Mouse (Mus musculus) mesoderm, embryonic 11.5 days (tissue): Measurements from ENCODE around the gene Tacc2.

Source experiments
- DNase-seq: peaks from one replicate; pipeline ENCODE4 v3.0.0-alpha.2; 2012; ENCODE audit warnings: low read depth, low spot score

Gene Tacc2

GRCm38 (mm10) chr7:130681798-130682197 lies 104.6 kb downstream of the Tacc2 start:
- no peak for DNase-seq

- DNase-seq: no peak
Observed at GRCm38 (mm10) chr7:130688601-130689000, 111.4 kb downstream of the Tacc2 start.

GRCm38 (mm10) chr7:130690869-130691268 lies 113.6 kb downstream of the Tacc2 start:
- DNase-seq: no peak

- no peak for DNase-seq
Observed at GRCm38 (mm10) chr7:130691931-130692330, 114.7 kb downstream of the Tacc2 start.

- DNase-seq: peak; percentile 92
Observed at GRCm38 (mm10) chr7:130692392-130692942, 115.2 kb downstream of the Tacc2 start.

GRCm38 (mm10) chr7:130692943-130693799 lies 115.9 kb downstream of the Tacc2 start:
- DNase-seq: peak; percentile 68

GRCm38 (mm10) chr7:130693800-130694193 lies 116.6 kb downstream of the Tacc2 start:
- DNase-seq: peak; percentile 52

GRCm38 (mm10) chr7:130695669-130696338 lies 118.6 kb downstream of the Tacc2 start:
- DNase-seq: no peak

GRCm38 (mm10) chr7:130696347-130697234 lies 119.4 kb downstream of the Tacc2 start:
- no peak for DNase-seq

- no peak for DNase-seq
Observed at GRCm38 (mm10) chr7:130698480-130698879, 121.2 kb downstream of the Tacc2 start.

GRCm38 (mm10) chr7:130701336-130701735 lies 124.1 kb downstream of the Tacc2 start:
- DNase-seq: no peak

- DNase-seq: no peak
Observed at GRCm38 (mm10) chr7:130705230-130705629, 128.0 kb downstream of the Tacc2 start.

- DNase-seq: no peak
Observed at GRCm38 (mm10) chr7:130708940-130709339, 131.7 kb downstream of the Tacc2 start.

- DNase-seq: no peak
Observed at GRCm38 (mm10) chr7:130709372-130710274, 132.4 kb downstream of the Tacc2 start.

GRCm38 (mm10) chr7:130711851-130712250 lies 134.6 kb downstream of the Tacc2 start:
- no peak for DNase-seq

- DNase-seq: no peak
Observed at GRCm38 (mm10) chr7:130713319-130713718, 136.1 kb downstream of the Tacc2 start.

GRCm38 (mm10) chr7:130715467-130715866 lies 138.2 kb downstream of the Tacc2 start:
- no peak for DNase-seq

GRCm38 (mm10) chr7:130716341-130716740 lies 139.1 kb downstream of the Tacc2 start:
- DNase-seq: no peak

- DNase-seq: no peak
Observed at GRCm38 (mm10) chr7:130716989-130717388, 139.8 kb downstream of the Tacc2 start.

- DNase-seq: no peak
Observed at GRCm38 (mm10) chr7:130719931-130720598, 142.8 kb downstream of the Tacc2 start.
